Mouse (Mus musculus): ENCODE measurements at regions not wholly inside any gene's neighbourhood (a gene's known extent, or its start where the extent isn't known, plus 50 kb on each side); places are given as distances from the start of the nearest gene placed in this dataset.

- DNase-seq, result no peak
These were observed 558.5 kb upstream of the Camk1g start for GRCm38 (mm10) chr1:193928607-193929006.

GRCm38 (mm10) chr1:193922756-193923155 lies 552.7 kb upstream of the Camk1g start:
- DNase-seq, result no peak

- DNase-seq, result no peak
These were observed 549.1 kb upstream of the Camk1g start for GRCm38 (mm10) chr1:193919243-193919642.

GRCm38 (mm10) chr1:193905711-193906110 lies 535.6 kb upstream of the Camk1g start:
- DNase-seq, result no peak

GRCm38 (mm10) chr1:193894072-193894471 lies 524.0 kb upstream of the Camk1g start:
- no peak for DNase-seq

- no peak for DNase-seq
These were observed 506.4 kb upstream of the Camk1g start for GRCm38 (mm10) chr1:193876540-193876939.

- no peak for DNase-seq
These were observed 506.0 kb upstream of the Camk1g start for GRCm38 (mm10) chr1:193876121-193876520.

- DNase-seq, result no peak
These were observed 505.2 kb upstream of the Camk1g start for GRCm38 (mm10) chr1:193875287-193875686.

GRCm38 (mm10) chr1:193870731-193871130 lies 500.6 kb upstream of the Camk1g start:
- DNase-seq, result peak; percentile 3

- DNase-seq, result no peak
These were observed 498.7 kb upstream of the Camk1g start for GRCm38 (mm10) chr1:193868639-193869320.

- peak; percentile 27 for DNase-seq
These were observed 490.7 kb upstream of the Camk1g start for GRCm38 (mm10) chr1:193860767-193861299.

GRCm38 (mm10) chr1:193860354-193860753 lies 490.3 kb upstream of the Camk1g start:
- DNase-seq, result no peak

GRCm38 (mm10) chr1:193859257-193860125 lies 489.4 kb upstream of the Camk1g start:
- DNase-seq, result no peak

- no peak for DNase-seq
These were observed 477.8 kb upstream of the Camk1g start for GRCm38 (mm10) chr1:193847922-193848321.

- peak; percentile 35 for DNase-seq
These were observed 474.8 kb upstream of the Camk1g start for GRCm38 (mm10) chr1:193844868-193845267.

- DNase-seq, result no peak
These were observed 474.4 kb upstream of the Camk1g start for GRCm38 (mm10) chr1:193844461-193844860.

GRCm38 (mm10) chr1:193800998-193801397 lies 430.9 kb upstream of the Camk1g start:
- DNase-seq, result no peak

- no peak for DNase-seq
These were observed 420.5 kb upstream of the Camk1g start for GRCm38 (mm10) chr1:193790579-193790978.

- DNase-seq, result no peak
These were observed 418.4 kb upstream of the Camk1g start for GRCm38 (mm10) chr1:193788496-193788895.

GRCm38 (mm10) chr1:193787417-193787816 lies 417.3 kb upstream of the Camk1g start:
- DNase-seq, result no peak

GRCm38 (mm10) chr1:193784966-193785365 lies 414.9 kb upstream of the Camk1g start:
- no peak for DNase-seq

- DNase-seq, result no peak
These were observed 414.4 kb upstream of the Camk1g start for GRCm38 (mm10) chr1:193784526-193784925.

GRCm38 (mm10) chr1:193778181-193778580 lies 408.1 kb upstream of the Camk1g start:
- DNase-seq, result no peak

- DNase-seq, result no peak
These were observed 399.4 kb upstream of the Camk1g start for GRCm38 (mm10) chr1:193769546-193769945.

Data from kidney, adult 11 months (tissue).